Comparison of ENCODE assay signal across 29 mouse cellular contexts in the genomic region with DNA sequence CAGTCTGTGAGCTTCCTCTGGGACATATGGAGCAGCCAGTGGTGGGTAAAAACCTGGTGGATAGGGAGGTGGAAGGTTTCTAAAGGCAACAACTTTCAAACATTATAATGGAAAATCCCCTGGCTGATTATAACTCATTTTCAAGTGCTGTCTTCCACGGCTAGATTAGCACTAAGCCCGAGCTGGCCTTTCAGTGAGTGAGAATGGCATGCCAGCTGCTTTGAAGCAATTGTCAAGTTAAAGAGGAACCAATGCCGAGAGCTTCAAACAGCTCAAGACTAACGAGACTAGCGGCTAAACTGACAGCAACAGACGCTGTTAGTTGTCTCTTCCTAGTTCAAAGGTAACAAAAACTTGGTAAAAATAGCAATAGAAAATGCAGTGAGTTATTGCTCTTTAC.
DNase-seq lines count a peak whose midpoint lies in the region; ATAC-seq and TF ChIP-seq lines count a peak whose summit lies in the region.
"Had no signal": no experiment of that assay in that cellular context is flagged by ENCODE, and none has a peak within 500 bp of the region (broad histone marks: within the 10 kb centered on the region; RNA-seq: fewer than 3 reads in every experiment).

No protein-coding gene starts in this region.

- H3K9ac ChIP-seq in forebrain, postnatal 0 days: no peak overlapping the region
- H3K9ac ChIP-seq in forebrain, embryonic 13.5 days: no peak overlapping the region
- H3K9ac ChIP-seq in kidney, embryonic 14.5 days (ENCODE audit: low read depth, low read length): no peak overlapping the region
- H3K9ac ChIP-seq: embryonic facial prominence, embryonic 12.5 days; heart, embryonic 15.5 days; intestine, embryonic 15.5 days; limb, embryonic 12.5 days; liver, embryonic 12.5 days; midbrain, embryonic 13.5 days; neural tube, embryonic 15.5 days had no signal

- H3K36me3 ChIP-seq in forebrain, postnatal 0 days (ENCODE audit: insufficient read depth): no peaks in the 10 kb centered on the region
- H3K36me3 ChIP-seq in forebrain, embryonic 13.5 days (ENCODE audit: poor library complexity, severe bottlenecking): no peaks in the 10 kb centered on the region
- no peaks in the 10 kb centered on the region for H3K36me3 ChIP-seq in kidney, embryonic 14.5 days (ENCODE audit: control insufficient read depth, insufficient read depth, low read length)
- H3K36me3 ChIP-seq: embryonic facial prominence, embryonic 12.5 days; heart, embryonic 15.5 days; hindbrain, embryonic 10.5 days; intestine, embryonic 15.5 days; limb, embryonic 12.5 days; liver, embryonic 12.5 days; midbrain, embryonic 13.5 days; neural tube, embryonic 15.5 days had no signal

- H3K4me2 ChIP-seq in forebrain, postnatal 0 days (ENCODE audit: low read depth): no peak overlapping the region
- H3K4me2 ChIP-seq in forebrain, embryonic 13.5 days: no peak overlapping the region
- H3K4me2 ChIP-seq in kidney, embryonic 14.5 days (replicated peaks; ENCODE audit: low read depth, low read length): no peak overlapping the region
- H3K4me2 ChIP-seq: embryonic facial prominence, embryonic 12.5 days; heart, embryonic 15.5 days; intestine, embryonic 15.5 days; limb, embryonic 12.5 days; liver, embryonic 12.5 days; midbrain, embryonic 13.5 days; neural tube, embryonic 15.5 days had no signal

- no peaks in the 10 kb centered on the region for H3K4me1 ChIP-seq in forebrain, postnatal 0 days (ENCODE audit: insufficient read depth)
- peaks cover 7% of the 10 kb centered on the region for H3K4me1 ChIP-seq in forebrain, embryonic 13.5 days
- no peaks in the 10 kb centered on the region for H3K4me1 ChIP-seq in kidney, embryonic 14.5 days (ENCODE audit: control insufficient read depth, insufficient read depth, low read length)
- H3K4me1 ChIP-seq: embryonic facial prominence, embryonic 12.5 days; hindbrain, embryonic 10.5 days; intestine, embryonic 15.5 days; liver, embryonic 12.5 days; neural tube, embryonic 15.5 days had no signal

- H3K27me3 ChIP-seq in forebrain, postnatal 0 days (ENCODE audit: insufficient read depth, low read length): no peaks in the 10 kb centered on the region
- H3K27me3 ChIP-seq in forebrain, embryonic 13.5 days: no peaks in the 10 kb centered on the region
- H3K27me3 ChIP-seq in kidney, embryonic 14.5 days (ENCODE audit: control insufficient read depth, insufficient read depth, low read length): no peaks in the 10 kb centered on the region
- H3K27me3 ChIP-seq: embryonic facial prominence, embryonic 12.5 days; heart, embryonic 15.5 days; intestine, embryonic 15.5 days; limb, embryonic 12.5 days; liver, embryonic 12.5 days; midbrain, embryonic 13.5 days; neural tube, embryonic 15.5 days had no signal

- ATAC-seq in forebrain, postnatal 0 days: peak; percentile 50; the same call in 1 of the 2 replicates
- ATAC-seq in forebrain, embryonic 13.5 days: no peak
- no peak for ATAC-seq in kidney, embryonic 14.5 days (ENCODE audit: low FRiP score, low TSS enrichment)
- ATAC-seq: activated CD4-positive, CD25-positive, alpha-beta regulatory T cell, adult 4 months; hindbrain, embryonic 16.5 days; intestine, embryonic 15.5 days; liver, embryonic 12.5 days; midbrain, embryonic 13.5 days had no signal

- no peak for TF ChIP-seq POLR2A in brain, embryonic 14.5 days (IDR thresholded peaks at IDR 0.05; ENCODE audit: borderline replicate concordance, extremely low read depth, insufficient read depth, insufficient read length, poor library complexity, severe bottlenecking)

- TF ChIP-seq CTCF in forebrain, postnatal 0 days (IDR thresholded peaks at IDR 0.05; ENCODE audit: low read depth): no peak
- TF ChIP-seq CTCF in brain, embryonic 14.5 days (IDR thresholded peaks at IDR 0.05; ENCODE audit: borderline replicate concordance, extremely low read depth, insufficient read depth, insufficient read length): no peak

- peak; percentile 36 for DNase-seq in forebrain, postnatal 0 days
- DNase-seq in kidney, postnatal 10 days: peak; percentile 11
- peak; percentile 16 for DNase-seq in brain, adult 2 months (ENCODE audit: low read depth, low spot score)
- DNase-seq in brain, embryonic 14.5 days (ENCODE audit: low read depth): peak; percentile 67
- no peak for DNase-seq in natural killer cell, adult 2 months (ENCODE audit: low spot score in 2 of 2)
- DNase-seq: adrenal gland, postnatal 10 days; cerebellum, adult 8-10 months; cerebellum, postnatal 36 days; gastrocnemius, postnatal 10 days; kidney, adult 9 months; kidney, postnatal 36 days; lung, adult 18-20 months; lung, postnatal 10 days; thymus, adult 2 months; thymus, postnatal 4 days had no signal

- H3K27ac ChIP-seq in forebrain, postnatal 0 days (ENCODE audit: low read depth, low read length): no peak overlapping the region
- no peak overlapping the region for H3K27ac ChIP-seq in forebrain, embryonic 13.5 days
- no peak overlapping the region for H3K27ac ChIP-seq in kidney, embryonic 14.5 days (ENCODE audit: low read depth, low read length)
- H3K27ac ChIP-seq: embryonic facial prominence, embryonic 12.5 days; heart, embryonic 15.5 days; hindbrain, embryonic 10.5 days; intestine, embryonic 15.5 days; limb, embryonic 12.5 days; liver, embryonic 12.5 days; midbrain, embryonic 13.5 days; neural tube, embryonic 15.5 days; stomach, postnatal 0 days had no signal

- no peaks in the 10 kb centered on the region for H3K9me3 ChIP-seq in forebrain, postnatal 0 days (ENCODE audit: low read length)
- no peaks in the 10 kb centered on the region for H3K9me3 ChIP-seq in forebrain, embryonic 13.5 days (replicated peaks)
- no peaks in the 10 kb centered on the region for H3K9me3 ChIP-seq in kidney, embryonic 14.5 days (ENCODE audit: control insufficient read depth, low read length)
- H3K9me3 ChIP-seq: embryonic facial prominence, embryonic 12.5 days; heart, embryonic 15.5 days; hindbrain, embryonic 10.5 days; intestine, embryonic 15.5 days; limb, embryonic 12.5 days; liver, embryonic 12.5 days; midbrain, embryonic 13.5 days; neural tube, embryonic 15.5 days had no signal

- no peak overlapping the region for H3K4me3 ChIP-seq in forebrain, postnatal 0 days (ENCODE audit: low read depth, low read length)
- H3K4me3 ChIP-seq in forebrain, embryonic 13.5 days: no peak overlapping the region
- no peak overlapping the region for H3K4me3 ChIP-seq in kidney, embryonic 14.5 days (ENCODE audit: low read length)
- H3K4me3 ChIP-seq: embryonic facial prominence, embryonic 12.5 days; erythroblast, embryonic 14.5 days; heart, embryonic 15.5 days; hindbrain, embryonic 10.5 days; intestine, embryonic 15.5 days; limb, embryonic 12.5 days; liver, embryonic 12.5 days; midbrain, embryonic 13.5 days; neural tube, embryonic 15.5 days had no signal

- WGBS in forebrain, postnatal 0 days: 6% methylated on average over 6 of the region's 6 CpGs
- 7% methylated on average over 6 of the region's 6 CpGs for WGBS in forebrain, embryonic 13.5 days
- WGBS in kidney, embryonic 14.5 days: 26% methylated on average over 6 of the region's 6 CpGs

Comparison
In these comparisons a context has a peak if more than half of its experiments do, and no peak if none do; other contexts are left out.
1. DNase-seq: peak in forebrain, postnatal 0 days (single experiment), kidney, postnatal 10 days (single experiment), brain, adult 2 months (single experiment) and brain, embryonic 14.5 days (single experiment); none in natural killer cell, adult 2 months (0 of 2).